Mouse (Mus musculus) right cerebral cortex, adult 18-20 months (tissue): ENCODE measurements around the gene Ahcyl2.
"Not testable (repeated sequence)": the region's sequence is repeated elsewhere in the genome, so short reads cannot be mapped to it uniquely, and the experiment has no call there.

ENCODE experiments used
- DNase-seq: peaks from one replicate; pipeline ENCODE4 v3.0.0; 2022; ENCODE audit warnings: mixed read lengths

The Ahcyl2 gene

DNA sequence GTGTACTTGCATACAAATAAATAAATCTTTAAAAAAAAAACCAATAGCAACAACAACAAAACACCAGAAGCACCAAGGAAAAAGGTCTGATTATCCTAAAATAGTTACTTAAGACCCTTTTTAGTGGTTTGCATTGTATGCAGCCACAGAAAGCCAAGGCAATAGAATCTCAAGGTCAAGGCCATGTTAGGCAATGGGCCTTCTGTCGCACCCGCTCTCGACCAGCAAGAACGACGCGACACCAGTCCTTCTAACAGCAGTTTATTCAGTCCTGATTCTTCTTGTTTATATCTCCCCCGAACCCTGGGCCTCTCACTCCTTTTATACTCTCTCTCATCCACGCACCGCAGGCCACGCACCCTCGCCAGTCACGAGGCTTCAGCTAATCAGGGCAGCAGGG, 48.6 kb downstream of the Ahcyl2 start:
- DNase-seq = not testable (repeated sequence)

- DNase-seq = peak; percentile 30
Observed at GRCm38 (mm10) chr6:29819309-29819708, 51.5 kb downstream of the Ahcyl2 start.

DNA sequence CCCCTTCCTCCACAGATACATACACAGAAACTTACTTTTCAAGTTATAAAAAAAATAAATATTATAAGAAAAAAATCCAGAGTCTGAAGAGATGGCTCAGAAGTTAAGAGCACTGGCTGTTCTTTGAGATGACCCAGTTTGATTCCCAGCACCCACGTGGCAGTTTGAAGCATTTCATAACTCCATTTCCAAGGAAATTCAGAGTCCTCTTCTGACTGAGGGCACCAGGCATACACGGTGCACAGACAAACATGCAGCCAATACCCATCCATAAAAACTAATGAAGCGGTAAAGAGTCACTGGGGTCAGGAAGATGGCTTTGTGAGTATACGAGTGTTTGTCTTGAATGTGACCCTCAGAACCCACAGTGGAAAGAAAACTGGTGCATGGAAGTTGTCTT, 52.5 kb downstream of the Ahcyl2 start:
- DNase-seq = peak; percentile 19

GRCm38 (mm10) chr6:29820926-29821325, 53.1 kb downstream of the Ahcyl2 start:
- DNase-seq = no peak

GRCm38 (mm10) chr6:29821770-29822169, 54.0 kb downstream of the Ahcyl2 start:
- DNase-seq = no peak

GRCm38 (mm10) chr6:29825302-29825701, 57.5 kb downstream of the Ahcyl2 start:
- no peak for DNase-seq

GRCm38 (mm10) chr6:29827291-29828242, 59.8 kb downstream of the Ahcyl2 start:
- no peak for DNase-seq

DNA sequence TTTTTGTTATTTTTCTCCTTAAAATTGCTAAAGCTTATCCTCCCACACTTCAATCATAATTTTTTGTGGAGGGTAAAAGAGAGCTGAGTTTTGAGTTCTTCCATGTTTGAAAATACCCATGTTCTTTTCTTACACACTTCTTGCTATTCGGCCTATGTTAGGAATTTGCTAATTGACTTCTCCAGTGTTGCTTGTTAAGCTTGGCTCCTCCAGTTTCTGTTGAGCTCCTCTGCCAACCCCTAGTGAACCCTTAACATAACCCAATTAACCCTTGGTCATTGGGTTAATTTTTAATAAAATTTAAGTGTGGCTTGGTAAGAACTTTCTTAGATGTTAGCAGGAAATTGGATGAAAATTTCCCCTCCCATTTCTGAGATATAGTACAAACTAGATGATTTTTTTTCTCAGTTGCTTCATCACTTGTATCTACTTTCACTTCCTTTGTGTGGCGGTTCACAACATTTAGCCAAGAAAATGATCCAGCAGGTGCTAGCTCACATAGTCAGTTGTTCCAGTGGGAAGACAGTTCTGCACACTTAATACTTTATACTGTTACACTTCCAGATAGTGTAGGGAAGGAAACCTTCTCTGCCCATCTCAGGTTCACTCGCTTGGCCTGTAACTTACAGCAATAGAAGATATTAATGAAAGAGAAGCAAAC, 60.9 kb downstream of the Ahcyl2 start:
- no peak for DNase-seq

GRCm38 (mm10) chr6:29832356-29832755, 64.5 kb downstream of the Ahcyl2 start:
- no peak for DNase-seq

DNA sequence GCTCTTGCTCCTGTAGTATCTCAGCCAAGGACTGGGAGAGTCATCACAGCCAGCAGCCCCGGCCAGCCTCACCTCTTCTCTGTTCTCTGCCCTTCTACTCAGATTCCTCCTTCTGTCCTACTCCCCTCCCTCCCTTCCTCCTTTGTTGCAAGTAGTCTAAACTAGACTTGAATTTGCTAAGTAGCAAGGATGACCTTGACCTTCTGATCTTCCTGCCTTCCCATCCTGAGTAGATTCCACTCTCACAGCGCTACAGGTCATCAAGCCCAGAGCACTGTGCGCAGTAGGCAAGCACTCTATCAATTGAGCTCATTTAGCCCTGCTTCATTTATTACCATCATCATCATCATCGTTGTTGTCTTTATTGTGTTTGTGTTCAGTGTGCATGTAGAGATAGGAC, 65.3 kb downstream of the Ahcyl2 start:
- DNase-seq = no peak

GRCm38 (mm10) chr6:29833568-29834255, 65.9 kb downstream of the Ahcyl2 start:
- DNase-seq = no peak

GRCm38 (mm10) chr6:29835543-29836177, 67.8 kb downstream of the Ahcyl2 start:
- no peak for DNase-seq

DNA sequence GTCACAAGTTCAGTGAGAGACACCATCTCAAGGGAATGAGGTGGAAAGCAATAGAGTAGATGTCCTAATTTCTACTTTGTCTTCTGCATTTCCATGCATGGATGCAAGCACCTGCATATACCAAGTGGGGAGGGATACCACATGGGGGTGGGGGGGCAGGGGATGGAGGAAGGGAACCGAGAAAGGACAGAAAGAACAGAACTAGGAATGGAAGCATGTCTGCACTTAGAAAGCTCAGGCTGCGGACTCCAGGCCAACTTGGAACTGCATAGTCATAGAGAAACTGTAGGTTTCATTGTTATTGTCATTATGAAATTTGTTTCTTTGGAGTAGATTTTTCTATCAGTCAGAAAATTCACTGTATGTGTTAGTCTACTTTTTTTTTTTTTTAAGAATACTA, 69.8 kb downstream of the Ahcyl2 start:
- no peak for DNase-seq

GRCm38 (mm10) chr6:29838531-29838930, 70.7 kb downstream of the Ahcyl2 start:
- no peak for DNase-seq

GRCm38 (mm10) chr6:29840008-29840407, 72.2 kb downstream of the Ahcyl2 start:
- no peak for DNase-seq

DNA sequence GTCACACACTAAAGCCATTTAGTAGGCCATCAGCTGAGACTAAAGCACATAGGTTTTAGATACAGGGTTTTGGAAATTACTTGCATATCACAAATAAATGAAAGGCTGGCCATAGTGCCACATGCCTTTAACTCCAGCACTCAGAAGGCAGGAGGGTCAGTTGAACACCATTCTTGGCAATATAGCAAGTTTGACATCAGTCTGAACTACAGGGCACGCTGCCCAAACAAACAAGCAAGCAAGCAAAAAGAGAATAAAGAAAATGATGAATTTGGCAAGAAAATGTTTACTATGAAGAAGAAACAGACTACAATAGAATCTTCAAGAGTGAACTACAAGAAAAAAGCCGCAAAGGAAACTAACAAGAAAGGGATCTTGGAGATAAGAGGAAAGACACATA, 73.7 kb downstream of the Ahcyl2 start:
- no peak for DNase-seq

- no peak for DNase-seq
Observed at GRCm38 (mm10) chr6:29847643-29848166, 79.9 kb downstream of the Ahcyl2 start.

- DNase-seq = no peak
Observed at GRCm38 (mm10) chr6:29848808-29849207, 81.0 kb downstream of the Ahcyl2 start.

- DNase-seq = no peak
Observed at GRCm38 (mm10) chr6:29850096-29850495, 82.3 kb downstream of the Ahcyl2 start.

DNA sequence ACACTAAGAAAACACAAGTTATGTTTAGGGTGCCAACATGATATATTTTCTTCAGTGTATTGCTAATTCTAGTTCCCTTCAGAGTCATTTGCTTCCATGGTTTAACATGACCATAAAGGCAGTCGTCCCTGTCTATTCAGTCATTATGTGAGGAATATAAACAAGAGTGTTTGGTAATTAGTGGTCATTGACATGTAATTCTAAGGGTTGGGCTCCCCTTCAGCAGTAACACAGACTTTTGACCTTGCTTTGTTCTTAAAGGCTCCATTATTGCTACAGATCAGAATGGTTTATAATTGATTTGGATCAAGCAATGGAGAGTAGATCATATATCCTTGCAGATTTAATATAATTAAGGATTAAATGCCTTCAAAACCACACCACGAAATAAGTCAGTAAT, 82.9 kb downstream of the Ahcyl2 start:
- no peak for DNase-seq

DNA sequence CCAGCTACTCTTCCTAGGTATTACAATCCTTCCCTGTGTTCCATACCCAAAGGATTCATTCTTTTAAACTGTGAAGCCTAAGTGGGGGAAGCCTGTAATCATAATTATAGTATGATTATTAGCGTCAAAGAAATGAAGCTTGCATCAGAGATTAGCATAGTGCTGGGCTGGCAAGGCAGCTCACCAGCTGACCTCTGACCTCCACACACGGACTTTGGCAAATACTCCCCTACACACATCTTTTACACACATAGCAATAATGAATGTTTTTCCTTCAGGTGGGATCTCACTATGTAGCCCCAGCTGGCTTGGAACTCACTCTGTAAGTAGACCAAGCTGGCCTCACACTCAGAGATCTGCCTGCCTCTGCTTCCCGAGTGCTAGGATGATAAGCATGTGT, 84.1 kb downstream of the Ahcyl2 start:
- DNase-seq = no peak

GRCm38 (mm10) chr6:29853213-29853899, 85.5 kb downstream of the Ahcyl2 start:
- peak; percentile 69 for DNase-seq
